ENCODE assay signal across 1 mouse cellular context in the genomic region with DNA sequence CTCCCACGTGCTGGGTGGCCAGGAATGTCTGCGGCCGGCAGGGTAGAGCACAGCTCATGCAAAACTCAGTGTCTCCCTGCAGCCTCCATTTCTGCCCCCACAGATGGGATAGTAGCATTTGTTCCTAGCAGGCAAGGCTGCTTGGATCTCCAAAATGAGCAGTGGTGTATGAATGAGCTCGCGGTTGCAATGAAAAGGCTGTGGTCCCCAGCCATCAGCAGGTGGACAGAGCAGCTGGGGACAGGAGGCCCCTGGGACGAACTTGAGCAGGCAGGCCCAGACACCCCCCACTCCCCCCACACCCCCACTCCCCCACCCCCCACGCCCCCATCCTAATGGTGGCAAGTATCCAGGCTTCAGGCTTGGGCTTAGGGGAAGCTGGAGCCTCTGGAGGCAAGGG.
A peak's percentile ranks its signal among the peaks of the same experiment; 100 is the strongest.
TF ChIP-seq lines count a peak whose summit lies in the region.

No protein-coding gene starts in this region.

TF ChIP-seq in myocyte, 11 proteins besides CTCF, POLR2A, EP300 and RAD21:
- TF ChIP-seq MYOG (IDR thresholded peaks at IDR 0.05; ENCODE audit: control insufficient read depth in 1 of 3, insufficient read depth in 1 of 3, insufficient read length in 2 of 3, low read depth in 2 of 3): peak in 2 of 3 experiments; percentile 46 to 74
- peak in 2 of 3 experiments; percentile 63 to 72 for TF ChIP-seq MYOD1 (IDR thresholded peaks at IDR 0.05; ENCODE audit: control insufficient read depth in 1 of 3, insufficient read length in 2 of 3, low read depth in 2 of 3)
- TF ChIP-seq TCF3 (IDR thresholded peaks at IDR 0.05; ENCODE audit: insufficient read length, low read depth): no peak
- TF ChIP-seq CEBPB (IDR thresholded peaks at IDR 0.05; ENCODE audit: insufficient read depth, poor library complexity, severe bottlenecking): no peak
- no peak for TF ChIP-seq POLR2AphosphoS2 (IDR thresholded peaks at IDR 0.05; ENCODE audit: insufficient read length, low read depth)
- TF ChIP-seq E2F4 (IDR thresholded peaks at IDR 0.05; ENCODE audit: insufficient read depth): no peak
